Mouse (Mus musculus): ENCODE data around the gene Asxl2.
"Not testable (repeated sequence)": the region's sequence is repeated elsewhere in the genome, so short reads cannot be mapped to it uniquely, and the experiment has no call there.

Gene Asxl2

GRCm38 (mm10) chr12:3426530-3427034 lies at the start of gene Asxl2:
Gene Asxl2, plus strand, starts transcription at chr12:3426857.
- DNase-seq (ENCODE audit: low spot score) = peak; percentile 99

GRCm38 (mm10) chr12:3377190-3377589 lies 49.5 kb upstream of the Asxl2 start:
- no peak for DNase-seq (ENCODE audit: low spot score)

- no peak for DNase-seq (ENCODE audit: low spot score)
Observed at GRCm38 (mm10) chr12:3377755-3378154, 48.9 kb upstream of the Asxl2 start.

- DNase-seq (ENCODE audit: low spot score) = no peak
Observed at GRCm38 (mm10) chr12:3384860-3385259, 41.8 kb upstream of the Asxl2 start.

GRCm38 (mm10) chr12:3385271-3385670 lies 41.4 kb upstream of the Asxl2 start:
- DNase-seq (ENCODE audit: low spot score) = no peak

GRCm38 (mm10) chr12:3385940-3386339 lies 40.7 kb upstream of the Asxl2 start:
- DNase-seq (ENCODE audit: low spot score) = no peak

GRCm38 (mm10) chr12:3387891-3388290 lies 38.8 kb upstream of the Asxl2 start:
- no peak for DNase-seq (ENCODE audit: low spot score)

GRCm38 (mm10) chr12:3389394-3389793 lies 37.3 kb upstream of the Asxl2 start:
- DNase-seq (ENCODE audit: low spot score) = no peak

GRCm38 (mm10) chr12:3390071-3390470 lies 36.6 kb upstream of the Asxl2 start:
- no peak for DNase-seq (ENCODE audit: low spot score)

GRCm38 (mm10) chr12:3390577-3391262 lies 35.9 kb upstream of the Asxl2 start:
- peak; percentile 79 for DNase-seq (ENCODE audit: low spot score)

- no peak for DNase-seq (ENCODE audit: low spot score)
Observed at GRCm38 (mm10) chr12:3391276-3391675, 35.4 kb upstream of the Asxl2 start.

- no peak for DNase-seq (ENCODE audit: low spot score)
Observed at GRCm38 (mm10) chr12:3393140-3393539, 33.5 kb upstream of the Asxl2 start.

- no peak for DNase-seq (ENCODE audit: low spot score)
Observed at GRCm38 (mm10) chr12:3396931-3397330, 29.7 kb upstream of the Asxl2 start.

- not testable (repeated sequence) for DNase-seq (ENCODE audit: low spot score)
Observed at GRCm38 (mm10) chr12:3405662-3406061, 21.0 kb upstream of the Asxl2 start.

- DNase-seq (ENCODE audit: low spot score) = no peak
Observed at GRCm38 (mm10) chr12:3406585-3406984, 20.1 kb upstream of the Asxl2 start.

- no peak for DNase-seq (ENCODE audit: low spot score)
Observed at GRCm38 (mm10) chr12:3414956-3415355, 11.7 kb upstream of the Asxl2 start.

GRCm38 (mm10) chr12:3418761-3419160 lies 7.9 kb upstream of the Asxl2 start:
- no peak for DNase-seq (ENCODE audit: low spot score)

- DNase-seq (ENCODE audit: low spot score) = no peak
Observed at GRCm38 (mm10) chr12:3420519-3420918, 6.1 kb upstream of the Asxl2 start.

GRCm38 (mm10) chr12:3422786-3423185 lies 3.9 kb upstream of the Asxl2 start:
- no peak for DNase-seq (ENCODE audit: low spot score)

- no peak for DNase-seq (ENCODE audit: low spot score)
Observed at GRCm38 (mm10) chr12:3424179-3424578, 2.5 kb upstream of the Asxl2 start.

GRCm38 (mm10) chr12:3425375-3426341 lies 999 bp upstream of the Asxl2 start:
- no peak for DNase-seq (ENCODE audit: low spot score)

- peak; percentile 71 for DNase-seq (ENCODE audit: low spot score)
Observed at GRCm38 (mm10) chr12:3427067-3427889, 621 bp downstream of the Asxl2 start.
